Mouse (Mus musculus): ENCODE results near the gene Tssk4. TPM values are rescaled to one million over a fixed set of nuclear protein-coding genes. Genes with fewer than 3 reads are reported as not detected.

Gene Tssk4
- 0.38 and 0.59 TPM in 2 replicates for polyA plus RNA-seq (2015; fragmentation: Nextera tagmentation; extraction: Ambion mirVana)

- Histone ChIP-seq H3K9me3 (no peaks in the 10 kb centered on the region), H3K4me3 (replicated peaks) (no peak within 1 kb of the TSS), H3K4me1 (replicated peaks) (peaks cover 5% of the 10 kb centered on the region), H3K9ac (replicated peaks) (no peak within 1 kb of the TSS), H3K4me2 (replicated peaks) (no peak within 1 kb of the TSS), H3K27me3 (no peaks in the 10 kb centered on the region), H3K27ac (no peak within 1 kb of the TSS), H3K36me3 (peaks cover 6% of the 10 kb centered on the region; the same call in 1 of the 2 replicates)
- ATAC-seq, result no peak
- 95% methylated on average over 2 of the region's 2 CpGs for WGBS
Measured at GRCm38 (mm10) chr14:55649884-55650283, at the start of gene Tssk4. Gene Tssk4, plus strand, starts transcription at chr14:55650184.

DNA sequence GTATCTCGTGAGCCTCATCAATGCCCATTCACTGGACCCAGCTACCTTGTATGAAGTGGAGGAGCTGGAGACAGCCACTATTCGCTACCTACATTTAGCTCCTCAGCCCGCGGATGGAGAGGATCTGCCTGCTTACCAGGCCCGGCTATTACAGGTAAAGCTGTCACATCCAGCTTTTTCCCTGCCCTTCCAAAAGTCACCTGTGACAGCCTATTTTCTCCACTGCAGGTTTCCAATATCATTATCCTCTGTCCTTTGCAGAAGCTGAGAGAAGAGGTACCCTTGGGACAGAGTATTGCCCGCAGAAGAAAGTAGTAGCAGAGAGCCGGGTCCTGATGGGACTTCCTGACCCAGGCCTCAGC, 46.7 kb upstream of the Tssk4 start, which contains the start of gene Irf9:
Gene Irf9, plus strand, starts transcription at position 301 of the 362 bp plus-strand sequence.
- Histone ChIP-seq H3K4me1 (replicated peaks) (peaks cover 7% of the 10 kb centered on the region; the same call in 1 of the 2 replicates), H3K4me3 (replicated peaks) (peak within 1 kb of the TSS; percentile 20), H3K27ac (no peak within 1 kb of the TSS), H3K36me3 (peaks cover 90% of the 10 kb centered on the region), H3K4me2 (replicated peaks) (peak within 1 kb of the TSS; percentile 32), H3K9me3 (no peaks in the 10 kb centered on the region), H3K9ac (replicated peaks) (0 out of 2 replicates have a peak within 1 kb of the TSS, but pooled peaks have one; percentile 41), H3K27me3 (no peaks in the 10 kb centered on the region)
- ATAC-seq, result no peak
- 87% methylated on average over 7 of the region's 7 CpGs for WGBS

GRCm38 (mm10) chr14:55603633-55604576, 46.1 kb upstream of the Tssk4 start:
- Histone ChIP-seq H3K4me1 (replicated peaks) (peaks cover 7% of the 10 kb centered on the region; the same call in 1 of the 2 replicates), H3K9ac (replicated peaks) (0 out of 2 replicates have a peak overlapping the region, but pooled peaks have one; percentile 41), H3K4me3 (replicated peaks) (peak overlapping the region; percentile 20), H3K4me2 (replicated peaks) (peak overlapping the region; percentile 32), H3K27ac (no peak overlapping the region), H3K36me3 (peaks cover 90% of the 10 kb centered on the region), H3K9me3 (no peaks in the 10 kb centered on the region), H3K27me3 (no peaks in the 10 kb centered on the region)
- ATAC-seq, result peak; percentile 79
- 25% methylated on average over 19 of the region's 19 CpGs for WGBS

DNA sequence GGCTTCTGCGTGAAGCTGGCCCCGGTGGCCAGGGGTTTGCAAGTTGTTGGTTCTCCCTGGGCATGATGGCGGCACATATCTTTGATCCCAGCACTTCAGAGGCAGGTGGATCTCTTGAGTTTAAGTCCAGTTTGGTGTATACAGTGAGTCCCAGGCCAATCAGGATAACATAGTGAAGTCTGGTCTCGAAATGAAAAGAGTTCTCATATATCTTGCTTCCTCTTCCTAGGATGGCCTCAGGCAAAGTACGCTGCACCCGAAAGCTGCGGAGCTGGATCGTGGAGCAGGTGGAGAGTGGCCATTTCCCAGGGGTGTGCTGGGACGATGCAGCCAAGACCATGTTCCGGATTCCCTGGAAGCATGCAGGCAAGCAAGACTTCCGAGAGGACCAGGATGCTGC, 45.2 kb upstream of the Tssk4 start:
- 92% methylated on average over 11 of the region's 11 CpGs for WGBS
- H3K27ac ChIP-seq, result no peak overlapping the region

DNA sequence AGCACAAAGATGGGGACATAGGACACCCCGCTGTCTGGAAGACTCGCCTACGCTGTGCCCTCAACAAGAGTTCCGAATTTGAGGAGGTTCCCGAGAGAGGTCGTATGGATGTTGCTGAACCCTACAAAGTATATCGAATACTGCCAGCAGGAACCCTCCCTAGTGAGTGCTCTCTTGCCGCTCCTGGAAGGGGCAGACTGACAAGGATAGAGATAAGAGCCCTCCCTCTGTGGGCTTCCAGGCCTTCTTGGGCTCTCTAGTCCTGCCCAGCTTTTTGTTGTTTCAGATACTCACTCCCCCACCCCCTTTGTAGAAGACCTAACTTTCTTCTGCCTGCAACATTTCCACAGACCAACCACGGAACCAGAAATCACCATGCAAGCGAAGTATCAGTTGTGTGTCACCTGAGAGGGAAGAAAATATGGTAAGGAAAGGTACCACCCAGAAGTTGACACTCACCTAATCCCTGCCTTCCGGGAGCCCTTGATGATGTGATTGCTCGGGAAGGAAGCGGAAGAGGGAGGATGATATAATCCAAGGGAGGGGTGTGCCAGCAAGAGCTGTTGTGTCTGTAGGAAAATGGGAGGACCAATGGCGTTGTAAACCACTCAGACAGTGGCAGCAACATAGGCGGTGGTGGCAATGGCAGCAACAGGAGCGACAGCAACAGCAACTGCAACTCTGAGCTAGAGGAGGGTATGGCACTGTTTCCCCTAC, 44.1 kb upstream of the Tssk4 start:
- H3K27ac ChIP-seq, result no peak overlapping the region
- H3K9me3 ChIP-seq, result no peaks in the 10 kb centered on the region
- no peak overlapping the region for H3K9ac ChIP-seq (replicated peaks)
- ATAC-seq, result no peak
- H3K36me3 ChIP-seq, result peaks cover 88% of the 10 kb centered on the region
- peaks cover 7% of the 10 kb centered on the region; the same call in 1 of the 2 replicates for H3K4me1 ChIP-seq (replicated peaks)
- H3K4me3 ChIP-seq (replicated peaks), result no peak overlapping the region
- no peak overlapping the region for H3K4me2 ChIP-seq (replicated peaks)
- no peaks in the 10 kb centered on the region for H3K27me3 ChIP-seq
- WGBS, result 95% methylated on average over 16 of the region's 16 CpGs

More for the DNA sequence above, 45.2 kb upstream of the Tssk4 start:
- no peak for ATAC-seq
- H3K4me1 ChIP-seq (replicated peaks), result peaks cover 7% of the 10 kb centered on the region; the same call in 1 of the 2 replicates
- no peaks in the 10 kb centered on the region for H3K27me3 ChIP-seq
- peaks cover 90% of the 10 kb centered on the region for H3K36me3 ChIP-seq
- H3K9ac ChIP-seq (replicated peaks), result no peak overlapping the region
- H3K9me3 ChIP-seq, result no peaks in the 10 kb centered on the region
- no peak overlapping the region for H3K4me3 ChIP-seq (replicated peaks)
- no peak overlapping the region for H3K4me2 ChIP-seq (replicated peaks)

DNA sequence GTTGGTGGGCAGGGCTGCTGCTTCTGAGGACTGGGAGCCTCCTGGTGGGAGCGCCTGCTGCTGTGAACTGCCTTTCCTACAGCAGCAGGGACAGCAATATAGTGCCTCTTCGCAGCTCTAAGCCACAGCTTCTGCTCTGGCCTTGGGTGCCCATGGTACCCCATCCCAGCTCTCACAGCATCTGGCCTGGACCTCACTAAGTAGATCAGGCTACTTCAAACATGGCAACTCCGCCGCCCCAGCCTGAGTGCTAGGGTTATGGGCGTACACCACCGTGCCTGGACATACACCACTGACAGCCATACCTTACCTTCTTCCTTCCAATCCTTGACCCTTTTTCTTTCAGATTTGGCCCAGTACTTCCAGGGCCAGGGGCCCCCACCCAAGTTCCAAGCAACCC, 41.6 kb upstream of the Tssk4 start:
- Histone ChIP-seq H3K27ac (no peak overlapping the region), H3K27me3 (no peaks in the 10 kb centered on the region), H3K4me2 (replicated peaks) (no peak overlapping the region), H3K36me3 (peaks cover 65% of the 10 kb centered on the region), H3K4me1 (replicated peaks) (peaks cover 7% of the 10 kb centered on the region; the same call in 1 of the 2 replicates), H3K9ac (replicated peaks) (no peak overlapping the region), H3K9me3 (no peaks in the 10 kb centered on the region), H3K4me3 (replicated peaks) (no peak overlapping the region)
- WGBS, result 97% methylated on average over 6 of the region's 6 CpGs
- no peak for ATAC-seq

DNA sequence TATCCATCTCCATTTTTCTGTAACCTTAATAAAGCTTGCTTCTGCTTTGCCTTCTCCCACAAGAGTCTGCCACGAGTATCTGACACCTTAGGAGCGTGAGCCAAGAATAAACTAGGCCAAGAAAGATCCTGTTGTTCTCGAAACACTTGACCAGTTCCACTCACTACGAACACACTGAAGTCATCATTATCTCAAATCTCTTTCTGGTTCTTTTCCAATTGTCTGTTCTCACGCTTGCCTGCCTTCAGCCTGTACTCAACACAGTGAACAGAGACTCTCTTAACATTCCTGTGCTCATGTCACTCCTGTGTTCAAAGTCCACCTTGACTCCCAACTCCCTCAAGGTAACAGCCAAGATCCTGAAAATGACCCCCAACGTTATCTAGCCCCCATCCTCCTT, 36.6 kb upstream of the Tssk4 start:
- Histone ChIP-seq H3K4me3 (replicated peaks) (no peak overlapping the region), H3K36me3 (peaks cover 25% of the 10 kb centered on the region), H3K9me3 (no peaks in the 10 kb centered on the region), H3K27ac (no peak overlapping the region), H3K27me3 (no peaks in the 10 kb centered on the region), H3K9ac (replicated peaks) (no peak overlapping the region), H3K4me2 (replicated peaks) (no peak overlapping the region), H3K4me1 (replicated peaks) (no peaks in the 10 kb centered on the region)
- WGBS, result 66% methylated on average over 6 of the region's 6 CpGs
- ATAC-seq, result no peak

GRCm38 (mm10) chr14:55614565-55615178, 35.3 kb upstream of the Tssk4 start:
- no peaks in the 10 kb centered on the region for H3K27me3 ChIP-seq
- no peaks in the 10 kb centered on the region for H3K9me3 ChIP-seq
- no peaks in the 10 kb centered on the region for H3K4me1 ChIP-seq (replicated peaks)
- no peak overlapping the region for H3K27ac ChIP-seq
- WGBS, result 82% methylated on average over 7 of the region's 7 CpGs
- H3K9ac ChIP-seq (replicated peaks), result no peak overlapping the region
- peaks cover 12% of the 10 kb centered on the region for H3K36me3 ChIP-seq
- no peak overlapping the region for H3K4me3 ChIP-seq (replicated peaks)
- H3K4me2 ChIP-seq (replicated peaks), result no peak overlapping the region
- no peak for ATAC-seq

DNA sequence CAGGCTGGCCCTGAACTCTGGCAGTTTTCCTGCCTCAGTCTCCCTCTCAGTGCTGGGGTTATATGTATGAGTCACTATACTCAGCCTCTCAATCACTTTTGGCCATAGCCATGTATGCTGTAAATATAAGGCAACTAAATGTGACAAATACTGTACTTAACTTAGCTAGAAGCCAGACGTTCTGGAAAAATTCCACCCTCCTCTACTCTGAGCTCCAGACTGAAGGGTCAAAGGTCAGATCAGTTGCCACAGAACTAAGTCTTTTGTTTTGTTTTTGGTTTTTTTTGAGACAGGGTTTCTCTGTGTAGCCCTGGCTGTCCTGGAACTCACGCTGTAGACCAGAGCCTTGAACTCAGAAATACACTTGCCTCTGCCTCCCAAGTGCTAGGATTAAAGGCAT, 34.1 kb upstream of the Tssk4 start:
- Histone ChIP-seq H3K9me3 (no peaks in the 10 kb centered on the region), H3K36me3 (peaks cover 1% of the 10 kb centered on the region; the same call in 1 of the 2 replicates), H3K4me3 (replicated peaks) (no peak overlapping the region), H3K27ac (no peak overlapping the region), H3K27me3 (no peaks in the 10 kb centered on the region), H3K4me2 (replicated peaks) (no peak overlapping the region), H3K9ac (replicated peaks) (no peak overlapping the region), H3K4me1 (replicated peaks) (no peaks in the 10 kb centered on the region)
- ATAC-seq, result no peak
- WGBS, result 43% methylated on average over 2 of the region's 2 CpGs

- Histone ChIP-seq H3K27me3 (no peaks in the 10 kb centered on the region), H3K27ac (no peak overlapping the region), H3K4me1 (replicated peaks) (no peaks in the 10 kb centered on the region), H3K9me3 (no peaks in the 10 kb centered on the region), H3K36me3 (no peaks in the 10 kb centered on the region), H3K4me2 (replicated peaks) (no peak overlapping the region), H3K4me3 (replicated peaks) (no peak overlapping the region), H3K9ac (replicated peaks) (no peak overlapping the region)
- 91% methylated on average over 2 of the region's 2 CpGs for WGBS
- ATAC-seq, result no peak
Measured at GRCm38 (mm10) chr14:55616844-55617243, 33.1 kb upstream of the Tssk4 start.

DNA sequence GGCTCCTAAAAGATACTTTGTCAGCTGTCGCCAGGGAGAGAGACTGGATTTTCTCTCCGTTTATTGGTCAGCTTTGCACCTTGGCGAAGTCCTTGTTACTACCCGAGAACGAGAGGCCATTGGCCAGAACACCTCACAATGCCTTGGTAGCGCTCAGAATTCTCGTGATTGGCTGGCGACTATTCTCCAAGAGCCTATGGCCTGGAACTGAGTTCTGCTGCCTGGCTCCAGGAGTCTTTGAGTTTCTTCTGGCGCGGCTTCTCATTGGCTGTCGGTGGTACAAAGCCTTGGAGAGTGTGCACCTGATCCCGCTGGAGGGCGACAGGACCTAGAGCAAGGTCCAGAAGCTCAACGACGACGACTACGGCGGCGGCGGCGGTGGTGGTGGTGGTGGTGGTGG, 32.2 kb upstream of the Tssk4 start, which contains the start of gene Rec8:
Gene Rec8, plus strand, starts transcription at position 216 of the 400 bp plus-strand sequence.
- H3K9ac ChIP-seq (replicated peaks), result no peak within 1 kb of the TSS
- H3K27ac ChIP-seq, result no peak within 1 kb of the TSS
- H3K4me3 ChIP-seq (replicated peaks), result peak within 1 kb of the TSS; percentile 23
- peak; percentile 75 for ATAC-seq
- WGBS, result 26% methylated on average over 21 of the region's 21 CpGs
- no peaks in the 10 kb centered on the region for H3K27me3 ChIP-seq
- H3K9me3 ChIP-seq, result no peaks in the 10 kb centered on the region
- no peaks in the 10 kb centered on the region for H3K36me3 ChIP-seq
- H3K4me1 ChIP-seq (replicated peaks), result no peaks in the 10 kb centered on the region
- peak within 1 kb of the TSS; percentile 29 for H3K4me2 ChIP-seq (replicated peaks)

Data from midbrain, embryonic 13.5 days (tissue).